Mouse (Mus musculus): ENCODE results near the gene Arhgef25. TPM values are rescaled to one million over a fixed set of nuclear protein-coding genes. Genes with fewer than 3 reads are reported as not detected.
"Not testable (repeated sequence)": the region's sequence is repeated elsewhere in the genome, so short reads cannot be mapped to it uniquely, and the experiment has no call there.

Gene Arhgef25
- polyA plus RNA-seq, 1 experiment from 2014 or later: 24.2 TPM

- WGBS: 74% methylated on average over 3 of the region's 3 CpGs
- Histone ChIP-seq H3K4me2 (ENCODE audit: low read depth, low read length) (no peak overlapping the region), H3K9me3 (ENCODE audit: control insufficient read depth, low read length) (no peaks in the 10 kb centered on the region), H3K27ac (ENCODE audit: low read depth, low read length) (no peak overlapping the region), H3K4me3 (ENCODE audit: low read depth, low read length) (no peak overlapping the region), H3K36me3 (ENCODE audit: control insufficient read depth, insufficient read depth, low read length) (no peaks in the 10 kb centered on the region), H3K27me3 (ENCODE audit: control insufficient read depth, insufficient read depth, low read length) (peaks cover 4% of the 10 kb centered on the region; the same call in 1 of the 2 replicates), H3K4me1 (ENCODE audit: control insufficient read depth, insufficient read depth, low read length) (no peaks in the 10 kb centered on the region; the same call in 1 of the 2 replicates), H3K9ac (replicated peaks; ENCODE audit: low read depth, low read length) (no peak overlapping the region)
- ATAC-seq (ENCODE audit: low read depth): no peak
Measured at GRCm38 (mm10) chr10:127160728-127161127, 29.2 kb downstream of the Arhgef25 start.

DNA sequence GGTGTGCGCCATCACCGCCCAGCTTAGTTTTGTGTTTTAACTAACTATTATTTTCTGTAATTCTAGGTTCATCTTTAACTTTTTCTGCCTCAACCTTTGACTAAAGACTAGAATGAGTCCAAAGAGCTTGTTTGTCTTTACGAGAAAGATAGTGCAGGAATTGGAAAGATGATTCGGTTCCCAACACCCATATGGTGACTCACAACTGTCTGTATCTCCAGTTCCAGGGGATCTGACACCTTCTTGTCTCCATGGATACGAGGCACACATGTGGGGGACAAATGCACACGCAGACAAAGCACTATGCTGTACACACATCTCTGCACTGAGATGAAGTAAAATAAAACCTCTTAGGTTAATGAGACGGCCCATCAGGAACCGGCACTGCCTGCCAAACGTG, 29.8 kb downstream of the Arhgef25 start:
- Histone ChIP-seq H3K4me2 (ENCODE audit: low read depth, low read length) (no peak overlapping the region), H3K9ac (replicated peaks; ENCODE audit: low read depth, low read length) (no peak overlapping the region), H3K4me1 (ENCODE audit: control insufficient read depth, insufficient read depth, low read length) (no peaks in the 10 kb centered on the region; the same call in 1 of the 2 replicates), H3K27me3 (ENCODE audit: control insufficient read depth, insufficient read depth, low read length) (no peaks in the 10 kb centered on the region), H3K27ac (ENCODE audit: low read depth, low read length) (no peak overlapping the region), H3K9me3 (ENCODE audit: control insufficient read depth, low read length) (no peaks in the 10 kb centered on the region), H3K4me3 (ENCODE audit: low read depth, low read length) (no peak overlapping the region), H3K36me3 (ENCODE audit: control insufficient read depth, insufficient read depth, low read length) (no peaks in the 10 kb centered on the region)
- ATAC-seq (ENCODE audit: low read depth): no peak
- 84% methylated on average over 9 of the region's 9 CpGs for WGBS

- H3K4me2 ChIP-seq (ENCODE audit: low read depth, low read length): no peak overlapping the region
- no peak overlapping the region for H3K9ac ChIP-seq (replicated peaks; ENCODE audit: low read depth, low read length)
- H3K27me3 ChIP-seq (ENCODE audit: control insufficient read depth, insufficient read depth, low read length): no peaks in the 10 kb centered on the region
- no peaks in the 10 kb centered on the region for H3K36me3 ChIP-seq (ENCODE audit: control insufficient read depth, insufficient read depth, low read length)
- no peak for ATAC-seq (ENCODE audit: low read depth)
- no peaks in the 10 kb centered on the region for H3K9me3 ChIP-seq (ENCODE audit: control insufficient read depth, low read length)
- H3K4me1 ChIP-seq (ENCODE audit: control insufficient read depth, insufficient read depth, low read length): no peaks in the 10 kb centered on the region
- WGBS: 81% methylated on average over 3 of the region's 3 CpGs
- no peak overlapping the region for H3K4me3 ChIP-seq (ENCODE audit: low read depth, low read length)
- no peak overlapping the region for H3K27ac ChIP-seq (ENCODE audit: low read depth, low read length)
Measured at GRCm38 (mm10) chr10:127158471-127158870, 31.4 kb downstream of the Arhgef25 start.

DNA sequence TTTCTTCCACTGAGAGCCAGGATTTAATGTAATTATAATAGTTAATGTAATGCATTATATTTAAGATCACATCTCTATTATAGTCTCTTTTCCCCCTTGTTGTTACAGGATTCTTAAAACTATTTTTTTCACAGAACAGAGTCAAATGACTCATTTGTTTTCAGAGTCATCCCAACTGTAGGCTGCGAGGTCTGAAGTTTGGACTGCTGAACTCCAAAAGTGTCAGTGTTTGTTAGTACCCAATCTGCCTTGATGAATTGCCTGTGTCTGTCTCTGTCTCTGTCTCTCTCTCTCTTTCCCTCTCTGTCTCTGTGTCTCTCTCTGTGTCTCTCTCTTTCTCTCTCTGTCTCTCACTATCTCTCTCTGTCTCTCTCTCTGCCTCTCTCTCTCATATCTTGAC, 33.4 kb downstream of the Arhgef25 start:
- Histone ChIP-seq H3K4me3 (ENCODE audit: low read depth, low read length) (no peak overlapping the region), H3K9me3 (ENCODE audit: control insufficient read depth, low read length) (no peaks in the 10 kb centered on the region), H3K9ac (replicated peaks; ENCODE audit: low read depth, low read length) (no peak overlapping the region), H3K27me3 (ENCODE audit: control insufficient read depth, insufficient read depth, low read length) (no peaks in the 10 kb centered on the region), H3K4me1 (ENCODE audit: control insufficient read depth, insufficient read depth, low read length) (no peaks in the 10 kb centered on the region), H3K27ac (ENCODE audit: low read depth, low read length) (no peak overlapping the region), H3K4me2 (ENCODE audit: low read depth, low read length) (no peak overlapping the region), H3K36me3 (ENCODE audit: control insufficient read depth, insufficient read depth, low read length) (no peaks in the 10 kb centered on the region)
- no peak for ATAC-seq (ENCODE audit: low read depth)
- WGBS: 94% methylated on average over 1 of the region's 1 CpGs

GRCm38 (mm10) chr10:127156089-127156488, 33.8 kb downstream of the Arhgef25 start:
- 93% methylated on average over 1 of the region's 1 CpGs for WGBS
- H3K36me3 ChIP-seq (ENCODE audit: control insufficient read depth, insufficient read depth, low read length): no peaks in the 10 kb centered on the region
- no peak overlapping the region for H3K9ac ChIP-seq (replicated peaks; ENCODE audit: low read depth, low read length)
- no peaks in the 10 kb centered on the region for H3K4me1 ChIP-seq (ENCODE audit: control insufficient read depth, insufficient read depth, low read length)
- no peaks in the 10 kb centered on the region for H3K9me3 ChIP-seq (ENCODE audit: control insufficient read depth, low read length)
- ATAC-seq (ENCODE audit: low read depth): no peak
- no peak overlapping the region for H3K27ac ChIP-seq (ENCODE audit: low read depth, low read length)
- no peak overlapping the region for H3K4me2 ChIP-seq (ENCODE audit: low read depth, low read length)
- H3K4me3 ChIP-seq (ENCODE audit: low read depth, low read length): no peak overlapping the region
- no peaks in the 10 kb centered on the region for H3K27me3 ChIP-seq (ENCODE audit: control insufficient read depth, insufficient read depth, low read length)

GRCm38 (mm10) chr10:127154652-127155051, 35.2 kb downstream of the Arhgef25 start:
- WGBS: 91% methylated on average over 5 of the region's 5 CpGs
- H3K4me3 ChIP-seq (ENCODE audit: low read depth, low read length): no peak overlapping the region
- H3K27me3 ChIP-seq (ENCODE audit: control insufficient read depth, insufficient read depth, low read length): no peaks in the 10 kb centered on the region
- no peaks in the 10 kb centered on the region for H3K36me3 ChIP-seq (ENCODE audit: control insufficient read depth, insufficient read depth, low read length)
- no peak overlapping the region for H3K27ac ChIP-seq (ENCODE audit: low read depth, low read length)
- no peak for ATAC-seq (ENCODE audit: low read depth)
- no peak overlapping the region for H3K9ac ChIP-seq (replicated peaks; ENCODE audit: low read depth, low read length)
- H3K4me1 ChIP-seq (ENCODE audit: control insufficient read depth, insufficient read depth, low read length): no peaks in the 10 kb centered on the region
- H3K4me2 ChIP-seq (ENCODE audit: low read depth, low read length): no peak overlapping the region
- H3K9me3 ChIP-seq (ENCODE audit: control insufficient read depth, low read length): no peaks in the 10 kb centered on the region

DNA sequence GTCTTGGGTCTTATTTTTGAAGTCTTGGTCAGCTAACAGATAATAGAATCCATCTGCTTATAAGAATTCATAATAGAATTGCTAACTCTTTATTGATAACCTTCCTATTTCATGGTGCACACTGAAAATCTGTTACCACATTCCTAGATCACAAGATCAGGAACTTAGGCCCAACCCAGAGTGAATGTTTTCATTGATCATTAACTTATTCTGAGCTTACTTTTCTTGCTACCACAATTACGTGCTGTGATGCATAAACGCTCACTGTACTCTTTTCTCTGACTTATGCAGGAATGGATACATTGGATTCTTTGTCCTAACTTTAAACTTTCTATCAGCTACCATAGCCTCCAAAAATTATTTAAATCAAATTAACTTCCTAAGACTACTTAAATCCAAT, 35.6 kb downstream of the Arhgef25 start:
- Histone ChIP-seq H3K4me2 (ENCODE audit: low read depth, low read length) (no peak overlapping the region), H3K4me1 (ENCODE audit: control insufficient read depth, insufficient read depth, low read length) (no peaks in the 10 kb centered on the region), H3K4me3 (ENCODE audit: low read depth, low read length) (no peak overlapping the region), H3K9me3 (ENCODE audit: control insufficient read depth, low read length) (no peaks in the 10 kb centered on the region), H3K36me3 (ENCODE audit: control insufficient read depth, insufficient read depth, low read length) (no peaks in the 10 kb centered on the region), H3K27me3 (ENCODE audit: control insufficient read depth, insufficient read depth, low read length) (no peaks in the 10 kb centered on the region), H3K27ac (ENCODE audit: low read depth, low read length) (no peak overlapping the region), H3K9ac (replicated peaks; ENCODE audit: low read depth, low read length) (no peak overlapping the region)
- WGBS: 95% methylated on average over 2 of the region's 2 CpGs
- ATAC-seq (ENCODE audit: low read depth): no peak

- Histone ChIP-seq H3K4me2 (ENCODE audit: low read depth, low read length) (no peak overlapping the region), H3K36me3 (ENCODE audit: control insufficient read depth, insufficient read depth, low read length) (no peaks in the 10 kb centered on the region), H3K27me3 (ENCODE audit: control insufficient read depth, insufficient read depth, low read length) (no peaks in the 10 kb centered on the region), H3K9ac (replicated peaks; ENCODE audit: low read depth, low read length) (no peak overlapping the region), H3K4me3 (ENCODE audit: low read depth, low read length) (no peak overlapping the region), H3K27ac (ENCODE audit: low read depth, low read length) (no peak overlapping the region), H3K9me3 (ENCODE audit: control insufficient read depth, low read length) (no peaks in the 10 kb centered on the region), H3K4me1 (ENCODE audit: control insufficient read depth, insufficient read depth, low read length) (no peaks in the 10 kb centered on the region)
- 94% methylated on average over 7 of the region's 7 CpGs for WGBS
- ATAC-seq (ENCODE audit: low read depth): no peak
Measured at GRCm38 (mm10) chr10:127153323-127153722, 36.6 kb downstream of the Arhgef25 start.

- not testable (repeated sequence) for H3K27me3 ChIP-seq (ENCODE audit: control insufficient read depth, insufficient read depth, low read length); H3K27ac ChIP-seq (ENCODE audit: low read depth, low read length); H3K9me3 ChIP-seq (ENCODE audit: control insufficient read depth, low read length); H3K4me2 ChIP-seq (ENCODE audit: low read depth, low read length); H3K4me3 ChIP-seq (ENCODE audit: low read depth, low read length); H3K4me1 ChIP-seq (ENCODE audit: control insufficient read depth, insufficient read depth, low read length); H3K36me3 ChIP-seq (ENCODE audit: control insufficient read depth, insufficient read depth, low read length); ATAC-seq (ENCODE audit: low read depth); H3K9ac ChIP-seq (replicated peaks; ENCODE audit: low read depth, low read length)
- 90% methylated on average over 10 of the region's 10 CpGs for WGBS
Measured at GRCm38 (mm10) chr10:127152556-127152955, 37.3 kb downstream of the Arhgef25 start.

DNA sequence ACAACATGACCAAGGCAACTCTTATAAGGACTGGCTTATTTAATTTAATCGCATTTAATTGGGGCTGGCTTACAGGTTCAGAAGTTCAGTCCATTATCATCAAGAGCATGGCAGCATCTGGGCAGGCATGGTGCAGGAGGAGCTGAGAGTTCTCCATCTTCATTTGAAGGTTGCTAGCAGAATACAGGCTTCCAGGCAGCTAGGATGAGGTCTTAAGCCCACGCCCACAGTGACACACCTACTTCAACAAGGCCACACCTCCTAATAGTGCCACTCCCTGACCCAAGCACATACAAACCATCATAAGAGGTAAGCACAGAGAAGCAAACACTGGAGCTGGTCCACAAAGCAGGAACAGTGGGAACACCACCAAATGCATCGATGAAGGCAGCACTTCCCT, 38.6 kb downstream of the Arhgef25 start:
- not testable (repeated sequence) for H3K27me3 ChIP-seq (ENCODE audit: control insufficient read depth, insufficient read depth, low read length); H3K27ac ChIP-seq (ENCODE audit: low read depth, low read length); H3K4me2 ChIP-seq (ENCODE audit: low read depth, low read length); H3K9ac ChIP-seq (replicated peaks; ENCODE audit: low read depth, low read length); H3K4me3 ChIP-seq (ENCODE audit: low read depth, low read length); H3K9me3 ChIP-seq (ENCODE audit: control insufficient read depth, low read length); H3K4me1 ChIP-seq (ENCODE audit: control insufficient read depth, insufficient read depth, low read length); ATAC-seq (ENCODE audit: low read depth); H3K36me3 ChIP-seq (ENCODE audit: control insufficient read depth, insufficient read depth, low read length)
- WGBS: 91% methylated on average over 3 of the region's 3 CpGs
